Mouse (Mus musculus) heart, postnatal 0 days (tissue): Measurements from ENCODE around the gene Cckbr.

ENCODE experiments used
- CTCF ChIP-seq: IDR thresholded peaks from 2 replicates; pipeline ENCODE4 v1.5.1; 2016; ENCODE audit warnings: antibody characterized with exemption, control low read depth, low read depth
- EP300 ChIP-seq: IDR thresholded peaks from 2 replicates; pipeline ENCODE4 v1.6.1; 2016; ENCODE audit warnings: antibody characterized with exemption, low read depth

DNA sequence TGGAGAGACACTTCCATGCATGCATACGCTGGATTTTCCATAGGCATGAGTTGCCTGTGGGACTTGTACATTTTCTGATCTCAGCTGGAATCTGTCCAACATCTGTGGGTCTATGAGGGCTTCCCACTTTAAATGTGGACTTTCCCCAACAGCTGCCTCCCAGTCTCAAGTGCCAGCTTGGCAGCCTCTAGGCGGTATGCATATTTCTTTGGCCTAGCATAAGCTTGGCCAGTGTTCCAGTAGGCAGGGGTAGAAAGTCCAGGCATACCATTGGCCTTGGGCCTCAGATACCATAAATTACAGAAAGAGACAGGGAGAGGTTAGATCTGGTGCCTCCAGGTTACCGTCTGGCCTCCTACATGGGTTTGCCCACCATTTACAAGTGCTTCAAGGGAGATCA lies 72.3 kb downstream of the Cckbr start:
- TF ChIP-seq CTCF (no peak), EP300 (no peak)
